Mouse (Mus musculus) brain, embryonic 14.5 days (tissue): ENCODE results near the gene Pten. TPM values are rescaled to one million over a fixed set of nuclear protein-coding genes. Genes with fewer than 3 reads are reported as not detected.

ENCODE experiments used
- DNase-seq: peaks from one replicate; pipeline ENCODE4 v3.0.0-alpha.2; 2011; ENCODE audit warnings: low read depth
- CTCF ChIP-seq: fragments of 200-500 bp; IDR thresholded peaks from 2 replicates; pipeline ENCODE4 v1.5.1; 2012; ENCODE audit warnings: inconsistent platforms, mild to moderate bottlenecking, moderate library complexity, borderline replicate concordance; ENCODE audit not compliant: insufficient read depth, insufficient read length; ENCODE audit errors: extremely low read depth
- POLR2A ChIP-seq: fragments of 200-500 bp; IDR thresholded peaks from 2 replicates; pipeline ENCODE4 v1.6.1; 2012; ENCODE audit warnings: mild to moderate bottlenecking, inconsistent platforms, borderline replicate concordance; ENCODE audit not compliant: poor library complexity, insufficient read depth, insufficient read length, severe bottlenecking; ENCODE audit errors: extremely low read depth
- polyA plus RNA-seq: library from polyadenylated mRNA; depleted of rRNA; stranded (reverse); fragments of >200 nt; gene quantifications from 2 replicates; pipeline ENCODE4 v1.2.3, GENCODE M21; 2012; rRNA removed

Pten gene
- 24.7 and 40.3 TPM in 2 replicates for polyA plus RNA-seq

- TF ChIP-seq POLR2A (peak; percentile 55; the same call in 1 of the 2 replicates), CTCF (no peak)
These were observed at the start of gene Pten for GRCm38 (mm10) chr19:32756900-32757725. Pten (plus strand) TSS chr19:32757497.

GRCm38 (mm10) chr19:32708996-32709395 is 48.3 kb upstream of the Pten start:
- TF ChIP-seq CTCF = no peak
- TF ChIP-seq POLR2A = no peak
- DNase-seq = no peak

More at GRCm38 (mm10) chr19:32756900-32757725, at the start of gene Pten:
- peak; percentile 99 for DNase-seq

DNA sequence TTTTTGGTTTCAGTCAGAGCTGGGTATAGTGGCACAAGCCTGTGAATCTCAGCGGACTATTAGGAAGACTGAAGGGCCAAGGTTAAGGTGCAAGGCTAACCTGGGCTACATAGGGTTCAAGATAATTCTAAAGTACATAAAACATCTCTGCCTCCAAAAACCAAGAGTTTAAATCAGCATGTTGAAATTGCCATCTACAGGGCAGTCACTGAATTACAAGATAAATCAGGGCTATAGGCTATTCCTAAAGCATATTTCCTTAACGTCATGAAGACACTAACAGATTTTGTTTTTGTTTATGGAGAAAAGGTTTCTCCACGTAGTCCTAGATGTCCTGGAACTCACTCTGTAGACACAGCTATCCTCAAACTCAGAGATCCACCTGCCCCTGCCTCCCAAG is 47.0 kb upstream of the Pten start:
- peak; percentile 47 for DNase-seq
- no peak for TF ChIP-seq CTCF
- no peak for TF ChIP-seq POLR2A

DNA sequence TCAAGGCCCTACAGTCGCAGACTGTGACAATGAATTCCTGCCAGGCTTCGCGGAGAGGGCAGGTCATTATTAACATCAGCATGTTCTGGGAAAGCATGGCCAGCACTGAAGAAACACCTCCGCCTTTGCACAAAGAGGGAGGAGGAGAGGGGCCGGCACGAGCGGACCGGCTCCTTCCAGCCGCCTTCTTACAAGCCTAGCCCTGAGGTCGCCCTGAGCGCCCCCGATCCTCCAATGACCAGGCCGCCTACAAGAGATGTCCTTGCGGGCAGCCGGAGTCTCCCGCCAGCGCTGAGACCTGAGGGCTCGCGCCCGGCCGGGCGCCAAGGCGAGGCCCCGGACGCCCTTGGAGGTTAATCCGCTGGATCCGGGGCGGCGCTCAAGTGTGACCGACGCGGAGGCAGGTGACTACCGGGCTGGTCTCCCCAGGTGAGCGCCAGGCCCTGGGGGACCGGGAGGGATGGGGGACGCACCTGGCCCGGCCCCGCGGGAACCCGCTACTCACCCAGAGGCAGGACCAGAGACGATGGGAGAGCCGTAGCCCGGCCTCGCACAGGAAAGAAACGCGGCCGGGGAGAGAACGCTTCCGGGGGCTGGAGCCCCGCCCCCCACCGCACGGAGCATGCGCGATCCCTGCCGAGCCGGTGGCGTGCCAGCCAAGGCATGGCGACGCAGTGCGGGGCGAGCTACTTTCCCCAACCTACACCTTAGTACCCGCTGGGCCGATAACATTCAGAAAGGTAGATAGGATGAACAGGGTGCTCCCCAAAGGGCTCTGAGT is 45.3 kb upstream of the Pten start:
- peak; percentile 94 for TF ChIP-seq POLR2A
- TF ChIP-seq CTCF = no peak
- DNase-seq = peak; percentile 94

GRCm38 (mm10) chr19:32712588-32713042 is 44.7 kb upstream of the Pten start:
- TF ChIP-seq POLR2A = no peak
- TF ChIP-seq CTCF = peak; percentile 19; the same call in 1 of the 2 replicates
- DNase-seq = peak; percentile 92

DNA sequence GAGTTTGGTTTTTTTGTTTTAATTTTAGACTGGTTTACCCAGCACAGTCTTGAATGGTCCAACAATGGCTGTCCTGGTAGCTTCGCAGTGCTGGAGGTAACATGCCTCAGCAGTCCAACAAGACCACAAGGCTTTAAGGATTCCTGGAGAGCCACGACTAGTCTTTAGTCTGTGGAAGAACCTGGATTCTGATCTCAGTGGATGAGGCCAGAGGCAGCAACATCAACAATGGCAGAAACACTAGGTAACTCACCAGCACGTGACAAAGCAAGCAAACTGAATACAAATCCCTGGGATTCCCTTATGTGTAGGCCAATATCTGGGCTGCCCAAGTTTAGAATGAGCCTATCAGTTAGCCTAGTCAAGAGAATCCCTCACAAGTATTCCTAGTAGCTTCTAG is 43.8 kb upstream of the Pten start:
- TF ChIP-seq POLR2A = no peak
- TF ChIP-seq CTCF = no peak

GRCm38 (mm10) chr19:32715201-32715600 is 42.1 kb upstream of the Pten start:
- DNase-seq = peak; percentile 86
- TF ChIP-seq CTCF (peak; percentile 89), POLR2A (no peak)

More for the DNA sequence above, 43.8 kb upstream of the Pten start:
- DNase-seq = no peak

- DNase-seq = no peak
- TF ChIP-seq CTCF = no peak
- no peak for TF ChIP-seq POLR2A
These were observed 41.6 kb upstream of the Pten start for GRCm38 (mm10) chr19:32715681-32716080.

DNA sequence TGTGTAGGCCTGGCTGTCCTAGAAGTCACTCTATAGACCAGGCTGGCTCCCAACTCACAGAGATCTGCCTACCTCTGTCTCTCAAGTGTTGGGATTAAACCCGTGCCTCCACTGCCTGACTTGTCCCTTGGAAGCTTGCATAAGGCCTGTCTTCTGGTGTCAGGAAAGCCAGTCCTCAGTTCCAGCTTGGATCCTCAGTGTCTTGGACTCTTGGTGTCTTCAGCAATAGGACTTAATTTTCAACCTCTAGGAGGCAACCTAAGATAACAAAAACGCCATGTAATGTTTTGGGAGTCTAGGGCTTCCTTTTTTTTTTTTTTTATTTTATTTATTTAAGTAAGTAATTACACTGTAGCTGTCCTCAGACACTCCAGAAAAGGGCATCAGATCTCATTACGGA is 39.7 kb upstream of the Pten start:
- DNase-seq = peak; percentile 31
- TF ChIP-seq CTCF (no peak), POLR2A (no peak)

GRCm38 (mm10) chr19:32720319-32720718 is 37.0 kb upstream of the Pten start:
- no peak for DNase-seq
- TF ChIP-seq POLR2A = no peak
- TF ChIP-seq CTCF = no peak

DNA sequence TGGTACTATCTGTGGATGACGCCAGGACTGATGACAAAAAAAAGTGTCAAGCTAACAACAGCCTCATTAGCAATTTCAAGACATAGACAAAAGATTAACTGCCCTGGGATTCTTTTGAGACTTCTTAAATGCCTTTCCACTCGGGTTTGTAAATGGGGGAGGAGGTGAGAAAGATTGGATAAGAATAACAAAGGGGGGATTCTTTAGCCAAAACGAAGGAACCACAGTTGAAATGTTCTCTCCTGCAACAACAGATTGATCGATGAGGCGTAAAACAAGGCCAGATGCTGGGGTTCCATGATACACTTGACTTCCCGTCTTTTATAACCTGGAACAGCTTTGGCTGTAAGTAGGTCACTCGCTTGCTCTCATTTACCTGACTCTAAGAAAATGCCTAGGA is 33.5 kb upstream of the Pten start:
- TF ChIP-seq POLR2A = no peak
- TF ChIP-seq CTCF = no peak
- no peak for DNase-seq
